Mouse (Mus musculus): ENCODE data around the gene Hpca.

The Hpca gene

GRCm38 (mm10) chr4:129121569-129122086, at the start of gene Hpca:
Gene Hpca, minus strand, starts transcription at chr4:129122036.
- no peak for ATAC-seq (ENCODE audit: insufficient number of reproducible peaks, low FRiP score, low TSS enrichment)

GRCm38 (mm10) chr4:129161581-129162255, 39.9 kb upstream of the Hpca start:
- ATAC-seq (ENCODE audit: insufficient number of reproducible peaks, low FRiP score, low TSS enrichment) = peak; percentile 56; the same call in 1 of the 2 replicates

DNA sequence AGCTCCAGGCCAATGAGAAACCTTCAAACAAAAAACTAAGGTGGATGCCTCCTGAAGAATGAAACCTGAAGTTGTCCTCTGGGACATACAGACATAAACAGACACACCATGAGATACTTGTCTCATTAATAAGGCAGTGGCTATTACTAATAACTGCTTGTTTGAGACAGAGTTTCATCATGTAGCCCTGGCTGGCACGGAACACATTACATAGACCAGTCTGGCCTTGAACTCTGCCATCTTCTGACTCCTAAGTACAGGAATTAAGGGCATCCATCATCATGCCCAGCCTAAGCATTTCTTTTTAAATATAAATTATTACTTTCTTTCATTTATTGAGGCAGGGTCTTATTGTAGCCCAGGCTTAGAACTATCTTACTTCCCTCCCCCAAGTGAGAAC, 39.2 kb upstream of the Hpca start:
- ATAC-seq (ENCODE audit: insufficient number of reproducible peaks, low FRiP score, low TSS enrichment) = no peak

DNA sequence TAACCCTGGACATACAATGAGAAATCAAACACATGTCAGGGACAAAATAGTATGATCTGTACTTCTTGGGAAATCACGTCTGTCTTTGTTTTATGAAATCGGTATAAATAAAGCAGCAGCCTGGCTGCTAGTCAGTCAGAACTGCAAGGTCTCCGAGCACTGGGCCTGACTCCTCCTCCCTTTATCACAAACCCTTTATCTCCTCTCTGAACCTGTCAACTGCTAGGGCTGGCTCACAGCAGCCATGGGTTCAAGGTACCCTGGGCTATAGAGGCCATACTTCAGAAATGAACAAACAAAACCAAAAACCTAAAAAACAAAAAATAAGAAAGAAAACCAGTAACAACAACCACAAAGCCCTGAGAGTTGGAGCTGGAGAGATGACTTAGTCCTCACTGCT, 36.7 kb upstream of the Hpca start:
- ATAC-seq (ENCODE audit: insufficient number of reproducible peaks, low FRiP score, low TSS enrichment) = no peak

DNA sequence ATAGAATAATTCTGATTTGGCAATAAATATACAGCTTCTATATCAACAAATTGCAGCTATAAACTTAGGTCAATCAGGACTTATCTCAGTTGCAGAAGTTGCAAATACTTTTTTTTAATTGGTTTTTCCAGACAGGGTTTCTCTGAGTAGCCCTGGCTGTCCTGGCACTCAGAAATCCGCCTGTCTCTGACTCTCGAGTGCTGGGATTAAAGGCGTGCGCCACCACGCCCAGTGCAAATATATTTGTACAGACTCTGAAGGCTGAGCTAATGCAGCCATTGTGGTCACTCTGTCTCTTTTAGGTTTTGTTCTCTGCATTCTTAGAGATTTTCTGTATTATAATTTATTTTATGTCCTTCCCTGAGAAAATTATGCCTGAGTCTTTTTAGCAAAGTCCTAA, 35.7 kb upstream of the Hpca start:
- ATAC-seq (ENCODE audit: insufficient number of reproducible peaks, low FRiP score, low TSS enrichment) = no peak

DNA sequence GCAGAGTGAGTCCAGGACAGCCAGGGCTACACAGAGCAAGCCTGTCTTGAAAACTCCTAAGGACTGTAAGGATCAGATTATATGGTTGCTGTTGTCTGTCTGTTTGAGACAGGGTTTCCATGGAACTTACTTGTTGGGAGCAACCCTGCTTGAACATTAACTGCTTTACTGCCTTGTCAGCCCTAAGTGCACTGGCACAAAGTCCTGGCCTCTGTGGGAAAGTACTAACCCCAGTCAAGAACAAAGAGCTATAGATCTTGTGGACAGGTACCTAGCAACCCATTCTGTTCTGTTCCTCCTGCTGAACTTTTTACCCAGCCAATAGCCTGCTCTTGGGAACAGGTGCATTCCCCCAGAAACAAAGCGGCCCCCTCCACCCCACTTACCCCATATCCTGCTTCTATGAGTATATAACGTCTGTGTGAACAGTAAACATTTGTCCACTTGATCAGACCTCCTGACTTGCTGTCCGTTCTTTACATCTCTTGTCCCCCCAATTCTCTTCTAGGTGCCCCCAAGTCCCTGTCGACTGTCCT, 29.5 kb upstream of the Hpca start:
- no peak for ATAC-seq (ENCODE audit: insufficient number of reproducible peaks, low FRiP score, low TSS enrichment)

DNA sequence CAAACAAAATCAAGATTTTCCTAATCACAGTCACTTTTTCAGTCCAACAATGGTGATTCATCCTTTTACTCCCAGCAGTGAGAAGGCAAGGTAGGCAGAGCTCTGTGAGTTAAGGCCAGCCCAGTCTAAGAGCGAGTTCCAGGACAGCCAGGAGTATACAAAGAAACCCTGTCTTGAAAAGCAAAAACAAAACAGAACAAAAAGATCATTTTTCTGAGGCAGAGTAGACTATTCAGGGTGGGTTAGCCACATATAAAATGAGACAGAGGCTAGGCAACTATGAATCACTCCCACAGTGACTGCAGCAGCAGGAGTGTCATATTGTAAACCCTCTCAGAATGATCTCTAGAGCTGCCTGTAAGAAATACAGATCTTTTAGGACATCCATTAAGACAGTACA, 27.5 kb upstream of the Hpca start:
- no peak for ATAC-seq (ENCODE audit: insufficient number of reproducible peaks, low FRiP score, low TSS enrichment)

DNA sequence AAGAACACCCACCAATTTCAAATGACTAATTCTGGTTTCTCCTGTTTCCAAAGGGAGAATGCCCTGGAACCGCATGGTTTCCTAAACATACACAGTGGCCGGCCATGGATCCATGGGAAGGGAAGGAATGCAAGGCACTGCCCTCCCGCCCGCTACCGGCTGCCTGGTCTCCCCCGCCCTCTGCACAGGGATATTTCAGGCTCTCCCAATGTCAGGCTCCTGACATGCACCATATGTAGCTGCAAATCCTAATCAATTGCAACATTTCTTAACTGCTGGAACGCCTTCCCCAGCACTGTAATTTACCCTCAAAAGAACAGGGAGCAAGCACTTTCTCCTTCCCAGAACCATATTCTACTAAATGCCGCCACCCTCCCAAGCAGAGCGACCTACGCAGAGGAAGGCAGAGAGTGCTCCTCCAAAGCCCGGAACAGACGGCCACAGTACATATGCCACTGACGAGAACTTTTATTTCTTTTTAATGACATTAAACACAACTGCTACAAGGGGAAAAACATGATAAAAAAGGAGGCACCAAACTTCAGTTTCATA, 25.8 kb upstream of the Hpca start:
- ATAC-seq (ENCODE audit: insufficient number of reproducible peaks, low FRiP score, low TSS enrichment) = no peak

DNA sequence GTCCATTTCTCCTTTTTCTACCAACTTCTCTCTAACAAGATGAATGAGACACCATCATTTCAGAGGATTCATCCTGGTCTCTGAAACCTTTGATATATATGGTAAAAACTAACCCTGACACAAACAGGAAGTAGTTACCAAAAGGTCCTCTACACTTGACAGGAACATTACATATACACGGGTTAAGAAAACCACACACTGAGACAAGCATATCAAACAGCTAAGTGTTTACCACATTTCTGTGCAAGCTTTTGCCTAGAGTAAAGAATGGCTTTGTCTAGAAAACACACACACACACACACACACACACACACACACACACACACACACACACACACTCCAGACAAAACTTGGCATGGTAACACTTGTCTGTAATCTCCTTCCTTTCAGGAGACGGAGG, 24.6 kb upstream of the Hpca start:
- ATAC-seq (ENCODE audit: insufficient number of reproducible peaks, low FRiP score, low TSS enrichment) = no peak

- no peak for ATAC-seq (ENCODE audit: insufficient number of reproducible peaks, low FRiP score, low TSS enrichment)
Observed at GRCm38 (mm10) chr4:129145943-129146342, 24.1 kb upstream of the Hpca start.

DNA sequence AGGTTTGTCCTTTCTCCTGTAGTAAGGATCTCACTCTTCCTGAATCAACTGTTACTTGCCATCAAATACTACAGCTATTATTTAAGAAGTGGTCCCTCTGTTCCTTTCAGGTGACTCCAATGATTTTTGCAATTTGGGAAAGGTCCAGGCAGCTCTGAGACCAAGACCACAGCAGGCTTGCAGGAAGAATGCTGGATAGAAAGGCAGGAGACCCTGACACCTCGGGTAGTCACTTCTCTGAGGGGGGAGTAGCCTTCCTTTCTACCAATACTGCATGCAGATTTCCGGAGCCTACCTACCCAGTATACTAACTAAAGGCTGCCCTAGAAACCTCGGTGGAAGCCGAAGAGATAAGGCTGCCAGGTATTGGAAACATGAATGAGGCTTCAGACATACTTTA, 23.6 kb upstream of the Hpca start:
- no peak for ATAC-seq (ENCODE audit: insufficient number of reproducible peaks, low FRiP score, low TSS enrichment)

DNA sequence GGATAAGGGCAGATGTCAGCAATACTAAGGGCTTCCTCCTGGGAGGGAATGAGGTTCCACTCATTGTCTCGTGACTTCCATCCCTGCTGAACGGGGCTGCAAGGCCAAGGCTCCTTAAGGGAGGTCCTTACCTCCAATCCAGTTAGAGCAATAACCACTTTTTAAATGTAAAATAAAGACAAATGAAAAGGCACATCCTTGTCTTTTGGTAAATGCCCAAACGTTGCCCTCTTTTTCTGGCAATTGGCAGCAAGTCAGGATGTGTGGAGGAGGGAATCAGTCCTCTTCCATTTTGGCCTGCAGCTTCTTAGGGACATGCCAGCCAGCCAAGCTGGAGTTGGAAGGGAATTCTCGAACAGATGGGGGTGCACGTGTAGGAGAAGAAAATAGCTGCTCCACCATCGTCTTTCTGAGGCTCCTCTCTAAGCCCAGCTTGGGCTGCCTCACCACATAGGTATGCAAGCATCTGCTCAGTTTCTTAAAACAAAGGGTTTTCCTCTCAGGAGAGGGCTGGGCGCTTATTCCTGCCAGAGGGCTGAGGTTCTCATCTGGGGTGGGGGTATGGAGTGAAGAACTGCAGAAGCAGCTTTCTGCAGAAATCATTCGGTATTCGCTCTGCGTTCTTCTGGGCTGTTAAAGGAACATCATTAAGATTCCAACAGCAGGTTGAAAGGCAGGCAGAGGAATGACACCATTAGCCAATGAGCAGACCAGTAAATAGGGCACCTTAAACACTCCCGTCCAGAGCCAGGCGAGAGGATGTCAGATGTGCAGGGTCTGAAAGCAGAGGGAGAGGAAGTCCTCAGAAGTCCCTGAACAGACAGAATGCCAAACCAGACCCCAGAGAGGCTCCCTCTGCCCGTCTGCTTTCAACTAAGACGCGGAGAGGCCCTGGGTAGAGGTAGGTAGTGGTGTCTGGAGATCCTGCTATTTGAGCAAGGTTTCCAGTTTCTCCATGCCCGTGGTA, 22.8 kb upstream of the Hpca start:
- ATAC-seq (ENCODE audit: insufficient number of reproducible peaks, low FRiP score, low TSS enrichment) = peak; percentile 63; the same call in 1 of the 2 replicates

GRCm38 (mm10) chr4:129143509-129143908, 21.7 kb upstream of the Hpca start:
- no peak for ATAC-seq (ENCODE audit: insufficient number of reproducible peaks, low FRiP score, low TSS enrichment)

GRCm38 (mm10) chr4:129142439-129143045, 20.7 kb upstream of the Hpca start:
- ATAC-seq (ENCODE audit: insufficient number of reproducible peaks, low FRiP score, low TSS enrichment) = no peak

GRCm38 (mm10) chr4:129141560-129142438, 20.0 kb upstream of the Hpca start:
- no peak; the same call in 1 of the 2 replicates for ATAC-seq (ENCODE audit: insufficient number of reproducible peaks, low FRiP score, low TSS enrichment)

DNA sequence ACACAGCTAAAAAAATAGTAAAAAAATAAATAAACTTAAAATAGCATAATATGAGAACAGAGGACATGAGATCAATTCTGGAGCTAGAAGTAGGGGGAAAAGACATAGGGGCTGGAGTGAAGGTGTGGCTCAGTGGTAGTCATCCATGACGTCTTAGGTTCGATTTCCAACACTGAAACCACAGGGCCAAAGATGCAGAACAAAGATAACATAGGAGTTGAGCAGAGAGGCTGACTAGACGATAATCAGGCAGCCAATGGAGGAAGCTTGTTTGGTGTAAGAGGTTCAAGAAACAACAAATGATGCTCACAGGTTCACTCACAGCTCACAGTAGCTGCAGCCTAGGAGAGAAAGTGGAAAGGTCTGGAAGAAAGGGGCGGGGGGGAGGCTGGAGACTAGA, 19.0 kb upstream of the Hpca start:
- no peak for ATAC-seq (ENCODE audit: insufficient number of reproducible peaks, low FRiP score, low TSS enrichment)

- no peak for ATAC-seq (ENCODE audit: insufficient number of reproducible peaks, low FRiP score, low TSS enrichment)
Observed at GRCm38 (mm10) chr4:129139642-129140041, 17.8 kb upstream of the Hpca start.

DNA sequence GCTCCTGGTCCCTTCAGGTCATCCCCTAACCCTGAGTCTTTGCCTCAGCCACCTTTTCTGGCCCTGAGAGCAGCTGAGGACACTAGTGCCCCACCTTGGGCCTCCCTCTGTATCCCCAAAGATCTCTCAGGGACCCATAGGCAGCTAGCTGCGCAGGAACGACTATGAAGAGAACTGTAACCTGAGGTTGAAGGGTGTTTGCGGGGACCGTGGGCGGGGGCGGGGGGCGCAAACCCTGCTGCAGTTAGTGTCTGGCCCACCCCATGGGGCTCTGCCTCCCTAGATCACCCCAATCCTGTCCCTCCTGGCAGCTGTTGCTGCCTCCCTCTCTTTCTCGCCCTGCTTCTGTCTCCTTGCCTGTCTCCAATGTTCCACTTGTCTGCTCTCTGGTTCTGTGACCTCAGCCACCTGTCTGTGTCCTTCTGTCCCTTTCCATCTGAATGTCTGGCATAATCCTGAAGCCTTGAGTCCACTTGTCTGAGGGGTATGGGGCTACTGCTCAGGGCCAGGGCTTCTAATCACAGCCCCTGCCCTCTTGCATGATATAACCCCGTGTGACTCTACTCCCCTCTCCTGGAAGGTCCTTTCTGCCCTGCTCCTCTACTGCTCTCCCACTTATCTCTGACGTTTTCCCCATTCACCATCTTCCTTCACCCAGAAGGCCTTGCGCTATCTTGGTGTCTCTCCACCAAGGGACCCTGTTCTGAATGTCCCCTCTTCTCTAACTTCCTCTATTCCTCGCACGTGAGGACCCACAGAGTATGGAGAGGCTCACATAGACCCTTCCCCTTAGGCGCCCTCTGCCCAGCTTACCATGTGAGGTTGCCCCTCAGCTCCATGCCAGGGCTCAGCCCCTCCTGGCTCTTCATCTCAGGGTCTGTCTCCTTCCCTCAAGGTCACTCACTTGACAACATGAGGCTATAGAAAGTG, 15.8 kb upstream of the Hpca start:
- no peak for ATAC-seq (ENCODE audit: insufficient number of reproducible peaks, low FRiP score, low TSS enrichment)

Measured in cerebellum, adult (tissue).